Mouse (Mus musculus) CH12.LX (cell line): Measurements from ENCODE around the gene Sntn. TPM values are rescaled to one million over a fixed set of nuclear protein-coding genes. Genes with fewer than 3 reads are reported as not detected.

ENCODE experiments used
- DNase-seq: peaks from one replicate; pipeline ENCODE4 v3.0.0-alpha.2; 2013; ENCODE audit errors: extremely low read depth
- H3K27ac ChIP-seq: 2 replicates; pipeline ENCODE4 v1.5.1; 2012; ENCODE audit warnings: low read depth, mild to moderate bottlenecking, control low read depth, moderate library complexity; ENCODE audit not compliant: insufficient read depth
- H3K27me3 ChIP-seq: replicated peaks from 2 replicates; pipeline ENCODE3; 2012; ENCODE audit warnings: inconsistent platforms
- H3K36me3 ChIP-seq, 2 experiments: replicated peaks in 1 of 2; 2 replicates each; pipeline versions ENCODE3 to v1.6.1; 2012; ENCODE audit warnings: inconsistent platforms in 1 of 2, low read length in 1 of 2, mild to moderate bottlenecking in 1 of 2, mixed read lengths in 1 of 2, moderate library complexity in 1 of 2; ENCODE audit not compliant: control insufficient read depth in 1 of 2, insufficient read depth in 1 of 2
- H3K4me1 ChIP-seq, 2 experiments: 2 replicates each; pipeline ENCODE4 v1.6.1; 2012; ENCODE audit warnings: inconsistent platforms in 1 of 2, moderate library complexity in 1 of 2; ENCODE audit not compliant: insufficient read depth in 2 of 2, control insufficient read depth in 1 of 2
- H3K4me2 ChIP-seq: 2 replicates; pipeline ENCODE4 v1.6.1; 2012; ENCODE audit warnings: low read depth, mild to moderate bottlenecking, control low read depth; ENCODE audit not compliant: poor library complexity, insufficient read depth, severe bottlenecking
- H3K4me3 ChIP-seq, 3 experiments: fragments of 150-350 bp in 1 of 3; sonication (generic) in 1 of 3; replicated peaks in 1 of 3; 2 replicates each; pipeline versions ENCODE3 to v1.5.1; 2011 to 2012; ENCODE audit warnings: low read depth in 2 of 3, low read length in 2 of 3, mild to moderate bottlenecking in 2 of 3, moderate library complexity in 2 of 3, control low read depth in 1 of 3, improper control_type of control experiment in 1 of 3, inconsistent platforms in 1 of 3, mixed read lengths in 1 of 3; ENCODE audit not compliant: poor library complexity in 1 of 3
- H3K79me2 ChIP-seq: replicated peaks from 2 replicates; pipeline ENCODE4 v1.6.1; 2012; ENCODE audit warnings: mild to moderate bottlenecking, moderate library complexity; ENCODE audit not compliant: control insufficient read depth, poor library complexity, insufficient read depth, severe bottlenecking; ENCODE audit errors: extremely low read depth
- H3K9ac ChIP-seq: 2 replicates; pipeline ENCODE4 v1.6.1; 2012; ENCODE audit warnings: low read depth, mild to moderate bottlenecking, control low read depth, moderate library complexity; ENCODE audit not compliant: insufficient read depth
- H3K9me3 ChIP-seq: replicated peaks from 2 replicates; pipeline ENCODE3; 2012; ENCODE audit warnings: low read length, inconsistent platforms, mixed read lengths
- CHD2 ChIP-seq: IDR thresholded peaks from 2 replicates; pipeline ENCODE4 v1.6.1; 2011; ENCODE audit warnings: low read length, improper control_type of control experiment
- EP300 ChIP-seq: IDR thresholded peaks from 2 replicates; pipeline ENCODE4 v1.6.1; 2011; ENCODE audit warnings: low read length, improper control_type of control experiment
- HCFC1 ChIP-seq: IDR thresholded peaks from 2 replicates; pipeline ENCODE4 v1.6.1; 2012; ENCODE audit warnings: low read depth, mild to moderate bottlenecking, inconsistent platforms, low read length, improper control_type of control experiment
- KAT2A ChIP-seq: IDR thresholded peaks from 2 replicates; pipeline ENCODE4 v1.6.1; 2012; ENCODE audit warnings: low read length, improper control_type of control experiment, inconsistent platforms; ENCODE audit not compliant: insufficient replicate concordance
- MXI1 ChIP-seq: IDR thresholded peaks from 2 replicates; pipeline ENCODE4 v1.6.1; 2011; ENCODE audit warnings: mild to moderate bottlenecking, low read depth, low read length, improper control_type of control experiment
- MYC ChIP-seq: IDR thresholded peaks from 2 replicates; pipeline ENCODE4 v1.6.1; 2011; ENCODE audit warnings: low read depth, mild to moderate bottlenecking, improper control_type of control experiment, low read length
- PAX5 ChIP-seq: IDR thresholded peaks from 2 replicates; pipeline ENCODE4 v1.6.1; 2012; ENCODE audit warnings: low read length, inconsistent platforms, mixed read lengths
- POLR2A ChIP-seq: IDR thresholded peaks from 2 replicates; pipeline ENCODE4 v1.6.1; 2011; ENCODE audit warnings: low read depth, mild to moderate bottlenecking, improper control_type of control experiment, low read length
- POLR2AphosphoS2 ChIP-seq: IDR thresholded peaks from 2 replicates; pipeline ENCODE4 v1.6.1; 2011; ENCODE audit warnings: low read depth, low read length, improper control_type of control experiment
- RAD21 ChIP-seq: IDR thresholded peaks from 2 replicates; pipeline ENCODE4 v1.6.1; 2011; ENCODE audit warnings: low read depth, mild to moderate bottlenecking, low read length, improper control_type of control experiment, moderate library complexity
- SMC3 ChIP-seq: IDR thresholded peaks from 2 replicates; pipeline ENCODE4 v1.6.1; 2011; ENCODE audit warnings: low read depth, low read length, improper control_type of control experiment
- TBP ChIP-seq: conservative IDR thresholded peaks from 2 replicates; pipeline ENCODE4 v1.6.1; 2011; ENCODE audit warnings: low read depth, low read length, improper control_type of control experiment
- TCF12 ChIP-seq: IDR thresholded peaks from 2 replicates; pipeline ENCODE4 v1.6.1; 2014; ENCODE audit warnings: low read depth, mild to moderate bottlenecking, inconsistent platforms, low read length, improper control_type of control experiment
- USF1 ChIP-seq: IDR thresholded peaks from 2 replicates; pipeline ENCODE4 v1.6.1; 2014; ENCODE audit warnings: low read depth, mild to moderate bottlenecking, inconsistent platforms, low read length, improper control_type of control experiment
- USF2 ChIP-seq: conservative IDR thresholded peaks from 2 replicates; pipeline ENCODE4 v1.6.1; 2011; ENCODE audit warnings: low read depth, low read length, improper control_type of control experiment
- ZC3H11A ChIP-seq: IDR thresholded peaks from 2 replicates; pipeline ENCODE4 v1.6.1; 2012; ENCODE audit warnings: low read depth, mild to moderate bottlenecking, inconsistent platforms, low read length, improper control_type of control experiment
- ZKSCAN1 ChIP-seq: IDR thresholded peaks from 2 replicates; pipeline ENCODE4 v1.6.1; 2012; ENCODE audit warnings: low read depth, inconsistent platforms, low read length, improper control_type of control experiment, borderline replicate concordance
- ZMIZ1 ChIP-seq: IDR thresholded peaks from 2 replicates; pipeline ENCODE4 v1.6.1; 2012; ENCODE audit warnings: low read depth, mild to moderate bottlenecking, inconsistent platforms, low read length, improper control_type of control experiment
- ZNF384 ChIP-seq: IDR thresholded peaks from 2 replicates; pipeline ENCODE4 v1.6.1; 2012; ENCODE audit warnings: low read depth, low read length, improper control_type of control experiment, inconsistent platforms
- dilution Hi-C: fragments of 300-500 bp; cut with MboI; formaldehyde crosslinking; loops from 2 replicates; pipeline ENCODE4 v1.14.3; 2020; ENCODE audit warnings: low sequenced_read_pairs; ENCODE audit not compliant: extremely low pct_unique_long_range_greater_than_20kb, extremely low pct_ligation_motif_present
- in situ Hi-C: fragments of 300-500 bp; cut with MboI; formaldehyde crosslinking; loops from 3 replicates; pipeline ENCODE4 v1.14.3; 2019; ENCODE audit warnings: low sequenced_read_pairs, low pct_ligation_motif_present, low pct_unique_long_range_greater_than_20kb, mixed read lengths
- polyA plus RNA-seq: library from polyadenylated mRNA; unstranded; fragments of >175 nt; gene quantifications from 2 replicates; pipeline ENCODE4 v1.2.1, GENCODE M21; 2012; ENCODE audit warnings: low read depth; ENCODE audit not compliant: insufficient read length
- total RNA-seq, 2 experiments: library from RNA; depleted of rRNA; stranded (reverse); fragments of 300-350 nt in 1 of 2; fragments of >200 nt in 1 of 2; gene quantifications; 2 replicates each; pipeline ENCODE4 v1.2.3; 2012 to 2014

Sntn gene
- total RNA-seq (2012; rRNA removed) (not detected in 2 replicates), total RNA-seq (2014; rRNA removed) (not detected in 2 replicates), polyA plus RNA-seq (not detected in 2 replicates)

DNA sequence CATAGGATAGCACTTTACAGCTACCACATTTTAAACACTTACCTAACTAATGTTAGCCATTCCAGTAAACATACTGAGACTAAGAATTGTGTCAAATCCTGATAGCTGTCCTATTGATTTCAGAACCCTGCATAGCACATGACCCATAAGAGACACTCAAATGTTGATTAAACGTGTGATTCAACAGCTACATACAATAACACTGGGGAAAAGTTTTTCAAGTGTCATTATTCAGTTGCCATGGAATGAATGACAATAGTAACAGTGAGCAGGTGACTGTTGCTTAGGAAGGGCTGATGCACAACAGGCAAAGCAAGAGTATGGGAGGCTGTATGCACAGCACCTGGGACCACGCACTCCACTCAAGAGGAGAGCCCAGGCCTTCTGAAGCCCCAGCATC lies at the start of gene Sntn:
TSS of gene Sntn (plus strand) at position 301 of the 400 bp plus-strand sequence.
- Histone ChIP-seq H3K9ac (no peak within 1 kb of the TSS), H3K79me2 (no peaks in the 10 kb centered on the region), H3K9me3 (no peaks in the 10 kb centered on the region), H3K4me3 (no peak within 1 kb of the TSS), H3K27me3 (no peaks in the 10 kb centered on the region), H3K27ac (no peak within 1 kb of the TSS), H3K4me1 (no peaks in the 10 kb centered on the region), H3K4me2 (no peak within 1 kb of the TSS), H3K36me3 (no peaks in the 10 kb centered on the region)
- in situ Hi-C loops: no loop called here
- TF ChIP-seq USF2 (no peak), ZKSCAN1 (no peak), POLR2AphosphoS2 (no peak), RAD21 (no peak), ZMIZ1 (no peak), TCF12 (no peak), MXI1 (no peak), ZC3H11A (no peak)
- DNase-seq: no peak
- dilution Hi-C loops: no loop called here

DNA sequence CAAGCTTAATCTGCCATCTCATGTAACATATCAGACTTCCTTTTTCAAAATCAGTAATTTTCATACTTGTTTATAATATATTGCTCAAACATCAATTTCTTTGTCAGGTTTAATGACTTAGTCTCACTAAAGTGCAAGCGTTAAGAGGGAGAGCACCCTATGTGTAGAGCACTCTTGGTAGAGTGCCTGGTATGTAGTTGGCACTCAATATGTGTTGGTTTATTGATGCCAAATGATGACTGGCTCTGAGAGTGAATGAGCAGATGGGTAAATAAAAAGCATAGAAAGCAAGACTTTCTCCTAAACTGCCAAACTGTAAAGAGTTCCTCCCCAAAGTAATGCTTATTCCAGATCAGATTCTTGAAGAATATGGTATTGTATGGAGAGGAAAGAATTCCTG lies 20.8 kb upstream of the Sntn start:
- no peaks in the 10 kb centered on the region for H3K36me3 ChIP-seq
- dilution Hi-C loops: no loop called here
- TF ChIP-seq PAX5 (no peak), EP300 (no peak), MYC (no peak), CHD2 (no peak), ZNF384 (no peak), HCFC1 (no peak), SMC3 (no peak), POLR2A (no peak), TCF12 (no peak)
- TF ChIP-seq, all 38 proteins: peak for 0
- no peak for DNase-seq
- no peak overlapping the region for H3K27ac ChIP-seq
- H3K9ac ChIP-seq: no peak overlapping the region
- no peaks in the 10 kb centered on the region for H3K27me3 ChIP-seq
- no peaks in the 10 kb centered on the region for H3K9me3 ChIP-seq
- H3K4me1 ChIP-seq: no peaks in the 10 kb centered on the region
- in situ Hi-C loops: no loop called here
- H3K4me3 ChIP-seq: no peak overlapping the region
- H3K79me2 ChIP-seq: no peaks in the 10 kb centered on the region
- no peak overlapping the region for H3K4me2 ChIP-seq

DNA sequence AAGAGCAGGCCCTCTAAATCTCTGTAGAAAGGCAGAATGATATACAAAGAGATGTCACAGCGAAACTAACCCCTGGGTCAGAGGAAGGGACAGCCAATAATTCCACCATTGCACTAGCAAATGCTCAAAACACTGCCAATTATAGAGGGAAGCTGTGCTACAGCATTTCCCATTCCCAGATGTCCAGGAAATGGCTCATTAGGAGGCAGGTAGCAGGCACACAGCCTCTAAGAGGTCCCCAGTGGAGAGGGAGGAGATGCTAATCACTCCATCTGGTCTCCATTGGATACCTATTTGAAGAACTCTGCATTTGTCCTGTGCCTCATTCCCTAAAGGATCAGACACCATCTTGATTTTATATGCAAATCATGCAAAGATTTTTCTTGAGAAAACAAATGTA lies 19.6 kb upstream of the Sntn start:
- dilution Hi-C loops: no loop called here
- Histone ChIP-seq H3K4me2 (no peak overlapping the region), H3K9ac (no peak overlapping the region), H3K4me3 (no peak overlapping the region), H3K9me3 (no peaks in the 10 kb centered on the region), H3K4me1 (no peaks in the 10 kb centered on the region), H3K27ac (no peak overlapping the region), H3K79me2 (no peaks in the 10 kb centered on the region), H3K36me3 (no peaks in the 10 kb centered on the region), H3K27me3 (no peaks in the 10 kb centered on the region)
- DNase-seq: no peak
- no peak for TF ChIP-seq KAT2A
- TF ChIP-seq TBP: no peak
- no peak for TF ChIP-seq POLR2A
- no peak for TF ChIP-seq USF1
- TF ChIP-seq CHD2: no peak
- no peak for TF ChIP-seq ZC3H11A
- TF ChIP-seq ZMIZ1: no peak
- in situ Hi-C loops: no loop called here
